Mouse (Mus musculus) intestine, postnatal 0 days (tissue): ENCODE results near the gene Dnah7b. TPM values are rescaled to one million over a fixed set of nuclear protein-coding genes. Genes with fewer than 3 reads are reported as not detected.
A peak's percentile ranks its signal among the peaks of the same experiment; 100 is the strongest.
"Not testable (repeated sequence)": the region's sequence is repeated elsewhere in the genome, so short reads cannot be mapped to it uniquely, and the experiment has no call there.

Source experiments
- ATAC-seq: fragments of 200-750 bp; cut with Nextera tagmentation; 2 replicates; pipeline ENCODE4 v1.8.0; 2017; ENCODE audit warnings: mild to moderate bottlenecking, moderate TSS enrichment, moderate library complexity
- H3K27ac ChIP-seq: fragments of 300-500 bp; sonication (generic); 2 replicates; pipeline ENCODE4 v1.5.1; 2014; ENCODE audit warnings: mild to moderate bottlenecking, low read depth, low read length, moderate library complexity
- H3K27me3 ChIP-seq: fragments of 300-500 bp; sonication (generic); replicated peaks from 2 replicates; pipeline ENCODE4 v1.6.1; 2014; ENCODE audit warnings: low read length, mixed read lengths; ENCODE audit not compliant: control insufficient read depth, insufficient read depth
- H3K36me3 ChIP-seq: fragments of 300-500 bp; sonication (generic); 2 replicates; pipeline ENCODE4 v1.6.1; 2014; ENCODE audit warnings: mild to moderate bottlenecking, moderate library complexity; ENCODE audit not compliant: control insufficient read depth, insufficient read depth
- H3K4me1 ChIP-seq: fragments of 300-500 bp; sonication (generic); replicated peaks from 2 replicates; pipeline ENCODE4 v1.6.1; 2014; ENCODE audit warnings: antibody characterized with exemption, low read length, mixed read lengths; ENCODE audit not compliant: control insufficient read depth, insufficient read depth
- H3K4me2 ChIP-seq: fragments of 300-500 bp; sonication (generic); replicated peaks from 2 replicates; pipeline ENCODE4 v1.6.1; 2014; ENCODE audit warnings: low read depth, mild to moderate bottlenecking, moderate library complexity
- H3K4me3 ChIP-seq: fragments of 300-500 bp; sonication (generic); 2 replicates; pipeline ENCODE4 v1.5.1; 2014; ENCODE audit warnings: low read depth, low read length
- H3K9ac ChIP-seq: fragments of 300-500 bp; sonication (generic); 2 replicates; pipeline ENCODE4 v1.6.1; 2014; ENCODE audit warnings: mild to moderate bottlenecking, low read depth, low read length
- H3K9me3 ChIP-seq: fragments of 300-500 bp; sonication (generic); 2 replicates; pipeline ENCODE4 v1.6.1; 2016; ENCODE audit warnings: mixed run types; ENCODE audit not compliant: control insufficient read depth
- CTCF ChIP-seq: sonication (generic); IDR thresholded peaks from 2 replicates; pipeline ENCODE4 v1.5.1; 2016; ENCODE audit warnings: low read depth, mild to moderate bottlenecking, control low read depth, antibody characterized with exemption, moderate library complexity
- WGBS: fragments of 180-500 bp; shearing (Covaris S2); extraction: QIAGEN DNeasy Blood & Tissue Kit; methylation state at CpG from one replicate; pipeline ENCODE4 v1.1.7; 2014; 5-methylcytosine and 5-hydroxymethylcytosine counted together
- polyA plus RNA-seq: library from polyadenylated mRNA; unstranded; fragments of >200 nt; fragmentation: Nextera tagmentation; extraction: Ambion mirVana; gene quantifications from 2 replicates; pipeline ENCODE4 v1.2.1, GENCODE M21; 2015

Dnah7b gene
- polyA plus RNA-seq, 1 experiment from 2014 or later: 0.46 TPM

DNA sequence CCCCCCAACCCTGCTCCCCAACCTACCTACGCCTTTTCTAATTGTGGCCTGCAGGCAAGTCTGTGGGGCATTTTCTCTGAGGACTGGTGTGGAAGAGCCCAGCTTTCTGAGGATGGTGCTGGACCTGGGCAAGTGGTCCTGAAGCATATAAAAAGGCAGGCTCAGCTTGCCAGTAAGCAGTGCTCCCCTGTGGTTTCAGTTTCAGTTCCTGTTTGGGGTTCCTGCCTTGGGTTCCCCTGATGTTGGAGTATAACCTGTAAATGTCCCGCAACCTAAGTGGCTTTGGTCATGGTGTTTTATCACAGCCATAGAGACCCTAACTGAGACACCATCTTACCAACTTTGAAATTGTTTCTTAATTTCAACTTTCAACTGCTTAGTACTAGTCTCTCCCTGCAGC is 11.8 kb downstream of the Dnah7b start:
- no peak overlapping the region for H3K4me3 ChIP-seq
- ATAC-seq: no peak
- no peak overlapping the region for H3K4me2 ChIP-seq
- H3K4me1 ChIP-seq: no peaks in the 10 kb centered on the region
- TF ChIP-seq CTCF: no peak
- no peaks in the 10 kb centered on the region for H3K27me3 ChIP-seq
- no peak overlapping the region for H3K27ac ChIP-seq
- H3K36me3 ChIP-seq: no peaks in the 10 kb centered on the region
- H3K9ac ChIP-seq: no peak overlapping the region
- H3K9me3 ChIP-seq: no peaks in the 10 kb centered on the region
- 96% methylated on average over 2 of the region's 2 CpGs for WGBS

DNA sequence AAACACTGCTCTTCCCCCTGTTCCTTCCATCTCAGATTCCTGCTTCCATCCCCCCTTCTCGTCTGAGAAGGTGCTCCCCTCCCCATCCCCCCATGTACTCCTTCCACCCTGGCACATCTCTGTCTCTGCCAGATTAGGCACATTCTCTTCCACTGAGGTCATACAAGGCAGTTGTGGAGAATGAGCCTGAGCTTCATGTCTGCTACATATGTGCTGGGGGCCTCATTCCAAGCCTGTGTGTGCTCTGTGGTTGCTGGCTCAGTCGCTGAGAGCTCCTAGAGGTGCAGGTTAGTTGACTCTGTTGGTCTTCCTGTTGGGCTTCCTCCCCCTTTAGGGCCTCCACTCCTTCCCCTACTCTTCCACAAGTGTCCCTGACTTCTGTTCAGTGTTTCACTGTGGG is 34.4 kb downstream of the Dnah7b start:
- Histone ChIP-seq H3K4me2 (no peak overlapping the region), H3K9ac (no peak overlapping the region), H3K4me1 (no peaks in the 10 kb centered on the region), H3K4me3 (no peak overlapping the region), H3K27me3 (no peaks in the 10 kb centered on the region), H3K27ac (no peak overlapping the region), H3K36me3 (no peaks in the 10 kb centered on the region), H3K9me3 (no peaks in the 10 kb centered on the region)
- no peak for ATAC-seq
- 73% methylated on average over 2 of the region's 2 CpGs for WGBS
- no peak for TF ChIP-seq CTCF

DNA sequence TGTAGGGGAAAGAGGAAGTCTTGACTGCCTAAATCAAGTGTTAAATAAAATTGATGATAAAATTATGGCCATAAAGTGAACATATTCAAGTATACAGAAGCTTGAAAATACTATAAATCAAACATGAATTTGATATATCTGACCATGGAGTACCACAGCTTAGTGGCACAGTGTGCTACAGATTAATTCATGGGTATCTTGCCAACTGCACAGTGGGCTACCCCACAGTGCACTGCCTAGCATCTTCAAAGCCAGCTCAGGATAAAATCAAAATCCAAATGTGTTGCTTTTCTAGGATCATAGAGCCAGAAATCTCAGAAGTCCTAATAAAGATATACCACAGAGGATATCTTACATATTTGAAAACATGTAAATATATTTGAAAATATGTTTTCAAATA is 46.5 kb downstream of the Dnah7b start:
- not testable (repeated sequence) for ATAC-seq, H3K4me3 ChIP-seq, H3K27me3 ChIP-seq, H3K27ac ChIP-seq, H3K9me3 ChIP-seq, H3K4me2 ChIP-seq, H3K36me3 ChIP-seq, H3K4me1 ChIP-seq, H3K9ac ChIP-seq

DNA sequence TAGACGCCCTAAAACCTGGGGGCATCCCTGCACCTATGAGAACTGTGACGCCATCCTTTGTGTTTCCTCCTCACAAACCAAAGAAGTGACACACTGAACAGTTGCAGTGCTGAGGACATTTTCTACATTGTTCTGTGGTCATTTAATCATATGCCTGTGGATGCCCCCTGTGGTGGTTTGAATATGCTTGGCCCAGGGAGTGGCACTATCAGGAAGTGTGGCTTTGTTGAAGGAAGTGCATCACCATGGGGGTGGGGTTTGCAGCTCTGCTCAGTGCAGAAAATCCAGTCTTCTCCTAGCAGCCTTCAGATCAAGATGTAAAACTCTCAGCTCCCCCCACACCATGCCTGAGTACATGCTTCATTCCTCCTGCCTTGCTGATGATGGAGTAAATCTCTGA is 51.1 kb downstream of the Dnah7b start:
- H3K9ac ChIP-seq, H3K27ac ChIP-seq, H3K4me2 ChIP-seq, H3K4me1 ChIP-seq, H3K4me3 ChIP-seq, H3K36me3 ChIP-seq, ATAC-seq, H3K9me3 ChIP-seq, H3K27me3 ChIP-seq: not testable (repeated sequence)
- WGBS: 94% methylated on average over 2 of the region's 2 CpGs

DNA sequence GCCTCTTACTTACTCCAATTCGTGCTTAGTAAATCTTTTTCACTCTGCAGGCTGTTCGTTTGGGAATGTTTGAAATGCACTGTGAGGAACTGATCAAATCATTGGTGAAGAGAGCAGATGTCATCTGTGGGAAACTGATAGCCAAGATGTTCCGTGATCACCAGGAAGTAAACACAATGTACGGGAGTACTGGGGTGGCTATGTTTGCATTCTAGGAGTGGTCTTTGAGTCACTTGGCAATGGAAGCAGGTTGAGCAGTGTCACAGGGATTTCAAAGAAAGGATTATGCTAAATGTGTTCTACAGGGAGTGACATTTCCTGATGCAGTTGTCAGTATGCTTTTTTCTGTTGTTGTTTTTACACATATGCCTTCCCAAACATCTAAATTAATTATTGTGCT is 61.9 kb downstream of the Dnah7b start:
- Histone ChIP-seq H3K9me3 (no peaks in the 10 kb centered on the region), H3K9ac (no peak overlapping the region), H3K27ac (no peak overlapping the region), H3K4me1 (no peaks in the 10 kb centered on the region), H3K4me2 (no peak overlapping the region), H3K36me3 (no peaks in the 10 kb centered on the region), H3K4me3 (no peak overlapping the region), H3K27me3 (no peaks in the 10 kb centered on the region)
- ATAC-seq: peak; percentile 54
- WGBS: 31% methylated on average over 4 of the region's 4 CpGs
- TF ChIP-seq CTCF: no peak

DNA sequence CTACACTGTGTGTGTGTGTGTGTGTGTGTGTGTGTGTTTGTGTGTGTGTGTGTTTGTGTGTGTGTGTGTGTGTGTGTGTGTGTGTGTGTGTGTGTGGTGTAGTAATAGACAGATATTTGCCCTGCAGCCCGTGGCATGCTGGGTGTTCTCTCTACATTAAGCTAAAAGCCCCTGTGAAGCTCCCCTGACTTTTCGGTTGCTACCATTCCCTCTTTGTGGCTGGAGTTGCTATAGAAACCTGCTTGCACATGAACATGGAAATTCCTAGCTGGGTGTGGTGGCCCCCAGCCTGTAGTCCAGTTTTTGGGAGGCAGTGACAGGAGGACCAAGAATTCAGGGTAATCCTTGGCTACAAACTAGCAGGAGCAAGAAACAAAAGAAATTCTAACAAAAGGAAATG is 130.7 kb downstream of the Dnah7b start:
- not testable (repeated sequence) for H3K36me3 ChIP-seq, H3K9ac ChIP-seq, H3K9me3 ChIP-seq, ATAC-seq, H3K4me2 ChIP-seq, H3K27ac ChIP-seq, H3K4me1 ChIP-seq, H3K4me3 ChIP-seq, H3K27me3 ChIP-seq
- WGBS: 60% methylated on average over 2 of the region's 2 CpGs

DNA sequence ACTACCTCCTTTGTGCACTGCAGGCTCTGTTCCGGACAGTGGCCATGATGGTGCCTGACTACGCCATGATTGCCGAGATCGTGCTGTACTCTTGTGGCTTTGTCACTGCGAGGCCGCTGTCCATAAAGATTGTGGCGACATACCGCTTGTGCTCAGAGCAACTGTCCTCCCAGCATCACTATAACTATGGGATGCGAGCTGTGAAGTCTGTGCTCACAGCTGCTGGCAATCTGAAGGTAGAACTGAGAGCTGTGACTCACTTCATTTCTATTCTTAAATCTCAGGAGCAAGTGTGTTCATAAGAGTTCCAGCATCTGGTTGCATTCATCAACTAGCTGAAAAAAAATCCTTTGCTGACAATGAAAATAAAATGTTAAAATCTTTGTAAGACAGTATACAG is 135.1 kb downstream of the Dnah7b start:
- not testable (repeated sequence) for H3K4me3 ChIP-seq, H3K4me2 ChIP-seq, H3K36me3 ChIP-seq, ATAC-seq, H3K9me3 ChIP-seq, H3K4me1 ChIP-seq, H3K27me3 ChIP-seq, H3K27ac ChIP-seq, H3K9ac ChIP-seq
- WGBS: 96% methylated on average over 9 of the region's 9 CpGs

DNA sequence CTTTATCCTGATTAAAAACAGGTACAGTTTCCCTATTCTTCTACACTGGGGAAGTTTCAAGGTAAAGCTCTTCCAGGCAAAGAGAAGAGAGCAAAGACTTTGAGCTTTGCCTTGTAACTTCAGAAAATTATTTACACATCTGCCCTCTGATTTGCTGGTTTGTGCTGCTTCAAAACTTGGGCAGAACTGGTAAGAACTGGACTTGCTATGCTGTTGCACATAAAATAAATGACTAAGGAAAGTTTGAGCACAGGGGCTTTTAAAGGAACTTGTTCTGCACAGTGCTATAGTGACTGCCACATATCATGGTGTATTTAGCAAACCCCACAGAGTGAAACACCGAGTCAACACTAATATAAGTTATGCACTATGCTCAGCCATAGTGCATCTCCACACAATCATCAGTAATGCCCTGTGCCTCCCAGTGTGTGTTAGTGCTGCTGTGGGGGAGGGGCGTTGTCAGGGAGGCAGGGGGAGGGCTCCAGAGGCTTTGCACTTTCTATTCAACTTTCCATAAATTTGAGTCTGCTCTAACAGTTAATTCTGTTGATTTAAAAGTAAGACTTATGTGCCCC is 144.0 kb downstream of the Dnah7b start:
- H3K27me3 ChIP-seq, H3K4me1 ChIP-seq, H3K27ac ChIP-seq, H3K4me2 ChIP-seq, H3K4me3 ChIP-seq, H3K9ac ChIP-seq, ATAC-seq, H3K36me3 ChIP-seq, H3K9me3 ChIP-seq: not testable (repeated sequence)
- WGBS: 78% methylated on average over 2 of the region's 2 CpGs

DNA sequence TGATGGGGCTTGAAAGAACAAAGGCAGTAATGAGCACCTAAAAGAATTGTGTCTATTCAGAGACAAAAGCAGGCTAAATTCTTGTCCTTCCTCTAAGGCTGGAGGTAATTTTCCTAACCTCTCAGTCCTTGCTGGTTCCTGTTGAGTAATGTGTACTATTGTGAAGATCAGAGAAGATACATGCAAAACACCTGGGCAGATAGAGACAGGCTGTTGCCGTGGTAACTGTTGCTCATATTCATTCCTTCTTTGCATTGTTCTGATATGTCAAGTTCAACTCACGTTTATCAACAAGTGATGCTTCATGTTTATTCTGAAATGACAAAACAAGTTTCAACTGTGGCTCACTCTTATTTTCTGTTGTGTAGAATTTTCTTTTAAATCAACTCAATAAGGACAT is 156.6 kb downstream of the Dnah7b start:
- not testable (repeated sequence) for H3K4me3 ChIP-seq, H3K27ac ChIP-seq, H3K27me3 ChIP-seq, H3K4me2 ChIP-seq, H3K4me1 ChIP-seq, H3K9me3 ChIP-seq, H3K9ac ChIP-seq, ATAC-seq, H3K36me3 ChIP-seq
- 76% methylated on average over 2 of the region's 2 CpGs for WGBS

DNA sequence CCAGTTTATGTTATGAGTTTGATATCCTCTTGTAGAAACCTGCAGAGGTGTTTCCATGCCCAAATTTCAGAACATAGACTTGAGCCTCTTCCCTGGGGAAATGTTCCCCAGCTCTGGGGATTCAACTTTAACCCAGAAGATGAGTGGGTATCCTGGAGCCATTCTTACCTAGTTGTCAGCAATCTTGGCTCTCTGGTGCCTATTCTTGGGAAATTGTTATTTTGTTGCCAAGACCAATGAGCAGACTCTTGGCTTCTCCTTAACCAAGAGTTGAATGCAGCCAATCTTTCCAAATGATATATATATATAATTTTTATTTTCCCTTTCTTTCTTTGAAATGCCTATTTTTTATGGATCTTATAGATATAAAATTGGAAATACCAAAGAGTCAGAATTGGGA is 160.0 kb downstream of the Dnah7b start:
- not testable (repeated sequence) for H3K4me2 ChIP-seq, H3K36me3 ChIP-seq, ATAC-seq, H3K4me3 ChIP-seq, H3K4me1 ChIP-seq, H3K27me3 ChIP-seq, H3K9ac ChIP-seq, H3K9me3 ChIP-seq, H3K27ac ChIP-seq
